Mouse (Mus musculus) stomach, postnatal 0 days (tissue): Measurements from ENCODE around the gene Adat3.
A peak's percentile ranks its signal among the peaks of the same experiment; 100 is the strongest.

Experiments used
- CTCF ChIP-seq: IDR thresholded peaks from 2 replicates; pipeline ENCODE4 v1.5.1; 2016; ENCODE audit warnings: antibody characterized with exemption, low read depth, mild to moderate bottlenecking, moderate library complexity
- EP300 ChIP-seq: optimal IDR thresholded peaks from 2 replicates; pipeline ENCODE3; 2016; ENCODE audit warnings: antibody characterized with exemption

- TF ChIP-seq CTCF: peak; percentile 89
- TF ChIP-seq EP300: peak; percentile 90
These were observed 41.4 kb upstream of the Adat3 start, which contains the start of gene Rexo1 for GRCm38 (mm10) chr10:80561116-80561944.
